20 mouse cellular contexts compared by ENCODE assay signal in genomic region chr9:108023216-108023615, GRCm38 (mm10). TPM values are rescaled to one million over a fixed set of nuclear protein-coding genes. Genes with fewer than 3 reads are reported as not detected.
"Had no signal": no experiment of that assay in that cellular context is flagged by ENCODE, and none has a peak within 500 bp of the region (broad histone marks: within the 10 kb centered on the region; RNA-seq: fewer than 3 reads in every experiment).

No protein-coding gene starts in this region.

- H3K4me1 ChIP-seq: midbrain, embryonic 13.5 days; neural tube, embryonic 12.5 days; stomach, embryonic 15.5 days had no signal

- H3K27me3 ChIP-seq: lung, embryonic 15.5 days; megakaryocyte, embryonic 14.5 days; midbrain, embryonic 13.5 days; midbrain, embryonic 15.5 days; neural tube, embryonic 12.5 days; stomach, embryonic 15.5 days had no signal

- H3K27ac ChIP-seq: lung, embryonic 15.5 days; macrophage; midbrain, embryonic 13.5 days; midbrain, embryonic 15.5 days; neural tube, embryonic 12.5 days; stomach, embryonic 15.5 days; stomach, postnatal 0 days had no signal

- ATAC-seq: lung, postnatal 0 days; midbrain, embryonic 13.5 days; midbrain, embryonic 15.5 days had no signal

- H3K9me3 ChIP-seq: lung, embryonic 15.5 days; midbrain, embryonic 13.5 days; midbrain, embryonic 15.5 days; neural tube, embryonic 12.5 days; stomach, embryonic 15.5 days had no signal

- DNase-seq: lung, adult 2 months; lung, postnatal 14 days; lung, postnatal 36 days; right cerebral cortex, postnatal 14 days; thymus, adult 2 months; thymus, postnatal 25 days; thymus, postnatal 4 days had no signal

- H3K4me2 ChIP-seq: lung, embryonic 15.5 days; midbrain, embryonic 11.5 days; midbrain, embryonic 13.5 days; midbrain, embryonic 15.5 days; neural tube, embryonic 12.5 days; stomach, embryonic 15.5 days had no signal

- H3K4me3 ChIP-seq: lung, embryonic 15.5 days; megakaryocyte, embryonic 14.5 days; midbrain, embryonic 13.5 days; midbrain, embryonic 15.5 days; neural tube, embryonic 12.5 days; stomach, embryonic 15.5 days had no signal

- H3K9ac ChIP-seq: lung, embryonic 15.5 days; midbrain, embryonic 13.5 days; midbrain, embryonic 15.5 days; neural tube, embryonic 12.5 days; stomach, embryonic 15.5 days had no signal

RNA-seq across cellular contexts. Expression of gene Gm20662, which starts 27.1 kb away (rescaled TPM):
- polyA plus RNA-seq: neural tube, embryonic 14.5 days had no signal

RNA-seq across cellular contexts. Expression of gene Cdhr4, which starts 30.9 kb away (rescaled TPM):
- total RNA-seq: monocyte, adult 5-6 weeks; neutrophil, adult 5-6 weeks had no signal
